Mouse (Mus musculus) megakaryocyte, embryonic 14.5 days (primary cell): Measurements from ENCODE around the gene Caprin1. TPM values are rescaled to one million over a fixed set of nuclear protein-coding genes. Genes with fewer than 3 reads are reported as not detected.

Experiments used
- H3K27me3 ChIP-seq: replicated peaks from 2 replicates; pipeline ENCODE3; 2012; ENCODE audit warnings: inconsistent platforms
- H3K36me3 ChIP-seq: replicated peaks from 2 replicates; pipeline ENCODE3; 2012; ENCODE audit warnings: low read length, inconsistent platforms, mixed read lengths
- H3K4me1 ChIP-seq: 2 replicates; pipeline ENCODE4 v1.6.1; 2012; ENCODE audit warnings: inconsistent platforms
- H3K4me3 ChIP-seq: replicated peaks from 2 replicates; pipeline ENCODE3; 2012; ENCODE audit warnings: moderate library complexity, mild to moderate bottlenecking, inconsistent platforms
- H3K9me3 ChIP-seq: 2 replicates; pipeline ENCODE4 v1.6.1; 2012; ENCODE audit warnings: inconsistent platforms
- FLI1 ChIP-seq: IDR thresholded peaks from 2 replicates; pipeline ENCODE4 v1.6.1; 2012; ENCODE audit warnings: low read length, inconsistent platforms, mixed read lengths
- GATA1 ChIP-seq: IDR thresholded peaks from 3 replicates; pipeline ENCODE4 v1.6.1; 2012; ENCODE audit warnings: mixed read lengths, low read length, inconsistent platforms, borderline replicate concordance
- polyA plus RNA-seq: library from polyadenylated mRNA; stranded (reverse); fragments of >175 nt; gene quantifications from 2 replicates; pipeline ENCODE4 v1.2.3, GENCODE M21; 2012; ENCODE audit warnings: low replicate concordance; ENCODE audit not compliant: insufficient read depth

Caprin1 gene
- polyA plus RNA-seq, 1 experiment, result 59.6 TPM

DNA sequence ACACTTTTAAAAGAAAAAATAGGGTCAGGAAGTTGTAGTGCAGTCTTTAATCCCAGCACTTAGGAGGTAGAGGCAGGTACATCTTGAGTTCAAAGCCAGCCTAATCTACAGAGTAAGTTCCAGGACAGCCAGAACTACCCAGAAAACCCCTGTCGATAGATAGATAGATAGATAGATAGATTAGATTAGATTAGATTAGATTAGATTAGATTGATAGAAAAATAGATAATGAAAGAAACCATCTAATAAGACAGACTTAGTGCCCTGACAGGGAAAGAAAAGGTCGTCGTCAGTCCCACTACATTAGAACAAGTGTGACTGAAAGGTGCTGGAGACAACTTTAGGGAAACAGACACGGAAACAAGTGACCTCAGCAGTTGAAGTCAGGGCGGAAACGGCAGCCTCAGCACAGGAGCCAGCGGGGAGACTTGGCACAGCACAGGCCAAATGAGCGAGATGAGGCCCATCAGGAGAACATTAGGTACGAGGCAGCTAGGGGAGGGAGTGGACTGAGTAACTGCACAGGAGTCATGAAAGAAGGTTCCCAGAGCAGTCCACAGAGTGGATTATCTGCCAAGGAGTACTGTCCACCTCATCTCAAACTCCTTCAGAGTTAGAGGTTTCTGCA is 41.9 kb downstream of the Caprin1 start:
- Histone ChIP-seq H3K4me1 (peaks cover 26% of the 10 kb centered on the region), H3K4me3 (no peak overlapping the region), H3K36me3 (peaks cover 68% of the 10 kb centered on the region), H3K27me3 (no peaks in the 10 kb centered on the region), H3K9me3 (no peaks in the 10 kb centered on the region)
- TF ChIP-seq FLI1 (no peak), GATA1 (peak; percentile 35; the same call in 1 of the 3 replicates)

- H3K36me3 ChIP-seq, result peaks cover 78% of the 10 kb centered on the region
- no peak overlapping the region for H3K4me3 ChIP-seq
- peaks cover 26% of the 10 kb centered on the region for H3K4me1 ChIP-seq
- TF ChIP-seq FLI1 (no peak), GATA1 (no peak)
- no peaks in the 10 kb centered on the region for H3K9me3 ChIP-seq
- H3K27me3 ChIP-seq, result no peaks in the 10 kb centered on the region
These were observed 42.8 kb downstream of the Caprin1 start for GRCm38 (mm10) chr2:103754614-103755013.

- H3K9me3 ChIP-seq, result no peaks in the 10 kb centered on the region
These were observed 45.7 kb downstream of the Caprin1 start for GRCm38 (mm10) chr2:103751771-103752170.

DNA sequence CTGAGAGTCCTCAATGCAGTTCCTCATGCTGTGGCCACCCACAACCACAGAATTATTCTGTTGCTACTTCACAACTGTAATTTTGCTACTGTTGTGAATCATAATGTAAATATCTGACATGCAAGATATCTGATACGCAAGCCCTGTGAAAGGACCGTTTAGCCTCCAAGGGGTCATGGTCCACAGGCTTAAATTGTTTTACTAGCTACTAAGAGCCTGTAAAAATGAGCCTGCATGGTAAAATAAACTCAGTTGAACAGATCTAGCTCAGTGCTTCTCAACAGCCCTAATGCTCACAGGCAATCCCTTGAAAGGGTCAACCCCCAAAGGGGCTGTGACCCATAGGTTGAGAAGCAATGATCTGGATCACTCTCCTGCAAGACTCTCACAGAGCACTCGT is 48.4 kb downstream of the Caprin1 start:
- Histone ChIP-seq H3K27me3 (no peaks in the 10 kb centered on the region), H3K4me1 (peaks cover 15% of the 10 kb centered on the region), H3K36me3 (peaks cover 95% of the 10 kb centered on the region), H3K9me3 (no peaks in the 10 kb centered on the region), H3K4me3 (no peak overlapping the region)
- TF ChIP-seq GATA1 (no peak), FLI1 (no peak)

More at GRCm38 (mm10) chr2:103751771-103752170, 45.7 kb downstream of the Caprin1 start:
- no peak overlapping the region for H3K4me3 ChIP-seq
- peaks cover 21% of the 10 kb centered on the region for H3K4me1 ChIP-seq
- TF ChIP-seq FLI1 (no peak), GATA1 (no peak)
- peaks cover 94% of the 10 kb centered on the region for H3K36me3 ChIP-seq
- no peaks in the 10 kb centered on the region for H3K27me3 ChIP-seq

DNA sequence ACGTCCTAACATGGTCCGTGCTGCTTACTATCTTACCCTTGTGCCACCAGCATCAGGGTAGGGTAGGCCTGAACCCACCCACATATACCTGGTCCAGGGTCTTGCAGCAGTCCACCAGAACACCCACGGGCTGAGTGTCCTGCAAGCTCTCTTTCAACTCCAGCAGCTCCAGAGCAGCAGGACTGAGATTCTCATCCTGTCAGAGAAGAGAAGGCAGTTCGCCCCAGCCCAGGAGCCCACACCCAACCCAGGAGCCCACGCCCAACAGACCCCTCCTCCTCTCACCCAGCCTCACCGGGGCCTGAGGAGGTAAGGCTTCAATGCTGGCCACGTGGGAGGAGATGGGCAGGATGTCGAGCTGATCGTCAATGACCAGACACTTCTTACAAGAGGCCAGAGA is 49.6 kb downstream of the Caprin1 start:
- no peaks in the 10 kb centered on the region for H3K27me3 ChIP-seq
- H3K4me3 ChIP-seq, result no peak overlapping the region
- no peaks in the 10 kb centered on the region for H3K9me3 ChIP-seq
- TF ChIP-seq GATA1, result no peak
- no peak for TF ChIP-seq FLI1
- H3K4me1 ChIP-seq, result peaks cover 18% of the 10 kb centered on the region
- H3K36me3 ChIP-seq, result peaks cover 95% of the 10 kb centered on the region

DNA sequence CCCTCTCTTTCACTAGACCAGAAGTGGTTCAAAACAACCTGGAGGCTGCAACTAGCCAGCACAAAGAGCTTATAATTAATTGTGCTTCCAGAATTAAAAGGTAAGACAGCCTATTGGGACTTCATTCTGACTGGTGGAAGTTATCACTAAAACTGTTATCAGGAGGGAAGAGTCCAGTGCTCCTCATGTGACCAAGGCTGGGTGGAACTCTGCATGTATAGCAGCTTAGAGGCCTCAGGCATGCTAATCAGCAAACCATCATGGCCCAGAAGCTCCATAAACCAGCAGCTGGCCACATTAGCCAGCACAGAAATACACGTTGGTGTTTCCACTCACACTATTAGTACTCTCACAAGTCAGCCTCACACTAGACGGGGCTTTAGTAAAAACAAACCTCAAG is 50.7 kb downstream of the Caprin1 start:
- Histone ChIP-seq H3K36me3 (peaks cover 95% of the 10 kb centered on the region), H3K4me3 (no peak overlapping the region), H3K9me3 (no peaks in the 10 kb centered on the region), H3K4me1 (peaks cover 18% of the 10 kb centered on the region), H3K27me3 (no peaks in the 10 kb centered on the region)
- TF ChIP-seq GATA1 (no peak), FLI1 (no peak)

DNA sequence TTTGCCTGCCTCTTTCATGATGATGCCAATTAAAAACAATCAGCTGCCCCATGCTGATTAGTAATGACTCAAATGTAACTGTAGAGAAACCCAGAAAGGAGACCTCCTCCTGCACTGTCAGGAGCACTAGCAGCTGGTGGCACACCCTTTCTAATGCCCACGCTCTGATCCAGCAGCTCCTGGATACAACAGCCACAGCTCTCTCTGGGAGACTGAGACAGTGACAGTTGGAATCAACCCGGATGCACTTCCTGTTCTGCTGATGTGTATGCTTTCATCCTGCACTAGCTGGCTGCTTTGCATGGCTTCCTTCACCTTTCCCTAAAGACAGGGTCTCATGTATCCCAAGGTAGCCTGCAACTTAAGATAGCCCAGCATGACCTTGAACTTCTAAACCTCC is 51.4 kb downstream of the Caprin1 start:
- H3K36me3 ChIP-seq, result peaks cover 94% of the 10 kb centered on the region
- peaks cover 13% of the 10 kb centered on the region for H3K4me1 ChIP-seq
- TF ChIP-seq GATA1 (no peak), FLI1 (no peak)
- no peaks in the 10 kb centered on the region for H3K9me3 ChIP-seq
- H3K4me3 ChIP-seq, result no peak overlapping the region
- H3K27me3 ChIP-seq, result no peaks in the 10 kb centered on the region

- peaks cover 13% of the 10 kb centered on the region for H3K4me1 ChIP-seq
- H3K4me3 ChIP-seq, result no peak overlapping the region
- no peak for TF ChIP-seq FLI1
- no peak for TF ChIP-seq GATA1
- peaks cover 94% of the 10 kb centered on the region for H3K36me3 ChIP-seq
- H3K9me3 ChIP-seq, result no peaks in the 10 kb centered on the region
- H3K27me3 ChIP-seq, result no peaks in the 10 kb centered on the region
These were observed 52.0 kb downstream of the Caprin1 start for GRCm38 (mm10) chr2:103745481-103745880.

- TF ChIP-seq GATA1 (no peak), FLI1 (no peak)
- H3K4me1 ChIP-seq, result peaks cover 13% of the 10 kb centered on the region
- H3K9me3 ChIP-seq, result no peaks in the 10 kb centered on the region
- H3K36me3 ChIP-seq, result peaks cover 94% of the 10 kb centered on the region
- no peaks in the 10 kb centered on the region for H3K27me3 ChIP-seq
- no peak overlapping the region for H3K4me3 ChIP-seq
These were observed 53.5 kb downstream of the Caprin1 start for GRCm38 (mm10) chr2:103743988-103744387.

DNA sequence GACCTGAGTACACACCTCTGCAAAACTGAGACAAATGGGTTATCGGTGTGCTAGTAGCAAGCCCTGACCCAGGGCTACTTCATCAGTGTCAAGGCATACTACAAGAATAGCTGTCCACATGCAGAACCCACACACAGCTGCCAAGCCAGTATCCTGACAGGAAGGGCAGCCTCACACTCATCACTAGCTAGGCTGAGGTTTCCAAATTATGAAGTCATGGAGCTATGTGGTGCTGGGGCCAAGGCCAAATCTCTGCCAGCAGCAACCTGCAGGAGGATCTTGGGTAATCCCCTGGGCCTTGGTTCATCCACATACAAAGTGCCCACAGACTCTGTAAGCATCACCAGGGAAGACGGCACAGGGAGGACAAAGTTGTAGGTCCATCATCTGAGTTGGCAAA is 53.9 kb downstream of the Caprin1 start:
- Histone ChIP-seq H3K4me1 (peaks cover 11% of the 10 kb centered on the region; the same call in 1 of the 2 replicates), H3K4me3 (no peak overlapping the region), H3K27me3 (no peaks in the 10 kb centered on the region), H3K36me3 (peaks cover 95% of the 10 kb centered on the region), H3K9me3 (no peaks in the 10 kb centered on the region)
- TF ChIP-seq FLI1 (no peak), GATA1 (no peak)

- H3K4me1 ChIP-seq, result peaks cover 11% of the 10 kb centered on the region; the same call in 1 of the 2 replicates
- H3K4me3 ChIP-seq, result no peak overlapping the region
- peaks cover 89% of the 10 kb centered on the region for H3K36me3 ChIP-seq
- no peaks in the 10 kb centered on the region for H3K9me3 ChIP-seq
- no peaks in the 10 kb centered on the region for H3K27me3 ChIP-seq
- no peak for TF ChIP-seq GATA1
- TF ChIP-seq FLI1, result no peak
These were observed 54.6 kb downstream of the Caprin1 start for GRCm38 (mm10) chr2:103742821-103743220.
